Comparison of ENCODE assay signal across 28 mouse cellular contexts in the genomic region with DNA sequence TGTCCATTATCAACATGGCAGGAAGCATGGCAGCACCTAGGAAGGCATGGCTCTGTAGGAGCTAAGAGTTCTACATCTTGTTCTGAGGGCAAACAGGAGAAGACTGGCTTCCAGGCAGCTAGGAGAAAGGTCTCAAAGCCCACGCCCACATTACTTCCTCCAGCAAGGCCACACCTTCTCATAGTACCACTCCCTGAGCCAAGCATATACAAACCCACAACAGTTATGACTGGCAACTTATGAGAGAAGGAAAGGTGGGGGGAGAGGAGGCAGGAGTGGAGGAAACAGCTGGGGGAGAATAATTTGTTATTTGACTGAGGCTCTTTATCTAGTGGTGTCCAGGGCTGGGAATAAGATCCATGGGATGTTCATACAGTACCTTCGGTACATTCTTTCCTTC. TPM values are rescaled to one million over a fixed set of nuclear protein-coding genes. Genes with fewer than 3 reads are reported as not detected.
DNase-seq lines count a peak whose midpoint lies in the region; ATAC-seq and TF ChIP-seq lines count a peak whose summit lies in the region.
"Had no signal": no experiment of that assay in that cellular context is flagged by ENCODE, and none has a peak within 500 bp of the region (broad histone marks: within the 10 kb centered on the region; RNA-seq: fewer than 3 reads in every experiment).

No protein-coding gene starts in this region.

- peaks cover 44% of the 10 kb centered on the region for H3K4me1 ChIP-seq in G1E (ENCODE audit: insufficient read depth, low read depth, low read length)
- no peaks in the 10 kb centered on the region for H3K4me1 ChIP-seq in midbrain, embryonic 13.5 days (replicated peaks)
- H3K4me1 ChIP-seq in hindbrain, embryonic 16.5 days (ENCODE audit: control insufficient read depth, insufficient read depth, low read depth, low read length) = no peaks in the 10 kb centered on the region
- H3K4me1 ChIP-seq: embryonic facial prominence, embryonic 12.5 days; heart, embryonic 15.5 days; midbrain, embryonic 12.5 days had no signal

- no peak overlapping the region for H3K4me2 ChIP-seq in midbrain, embryonic 13.5 days (replicated peaks)
- no peak overlapping the region for H3K4me2 ChIP-seq in hindbrain, embryonic 16.5 days (ENCODE audit: low read length)
- H3K4me2 ChIP-seq: embryonic facial prominence, embryonic 12.5 days; heart, embryonic 15.5 days; midbrain, embryonic 12.5 days had no signal

- H3K9me3 ChIP-seq in G1E (replicated peaks) = peaks cover 10% of the 10 kb centered on the region
- H3K9me3 ChIP-seq in midbrain, embryonic 13.5 days = no peaks in the 10 kb centered on the region
- no peaks in the 10 kb centered on the region for H3K9me3 ChIP-seq in hindbrain, embryonic 16.5 days (ENCODE audit: control insufficient read depth, low read length)
- H3K9me3 ChIP-seq: heart, embryonic 15.5 days; midbrain, embryonic 12.5 days had no signal

- TF ChIP-seq CTCF in G1E (IDR thresholded peaks at IDR 0.05; ENCODE audit: low read depth, low read length) = no peak

- no peaks in the 10 kb centered on the region for H3K36me3 ChIP-seq in G1E (replicated peaks)
- H3K36me3 ChIP-seq in midbrain, embryonic 13.5 days = no peaks in the 10 kb centered on the region
- H3K36me3 ChIP-seq in hindbrain, embryonic 16.5 days (ENCODE audit: control insufficient read depth, insufficient read depth, low read length) = no peaks in the 10 kb centered on the region
- H3K36me3 ChIP-seq: embryonic facial prominence, embryonic 12.5 days; heart, embryonic 15.5 days; midbrain, embryonic 12.5 days had no signal

- no peak overlapping the region for H3K27ac ChIP-seq in midbrain, embryonic 13.5 days
- H3K27ac ChIP-seq in hindbrain, embryonic 16.5 days (ENCODE audit: low read depth, low read length) = no peak overlapping the region
- H3K27ac ChIP-seq: embryonic facial prominence, embryonic 12.5 days; heart, adult 2 months; heart, embryonic 15.5 days; hindbrain, postnatal 0 days; left cerebral cortex, adult 2 months; midbrain, embryonic 12.5 days had no signal

- H3K27me3 ChIP-seq in G1E (ENCODE audit: insufficient read depth, low read length) = peaks cover under 1% of the 10 kb centered on the region
- no peaks in the 10 kb centered on the region for H3K27me3 ChIP-seq in midbrain, embryonic 13.5 days
- H3K27me3 ChIP-seq in hindbrain, embryonic 16.5 days (replicated peaks; ENCODE audit: control insufficient read depth, insufficient read depth, low read length) = no peaks in the 10 kb centered on the region
- H3K27me3 ChIP-seq: embryonic facial prominence, embryonic 12.5 days; heart, embryonic 15.5 days; midbrain, embryonic 12.5 days had no signal

- ATAC-seq in G1E (ENCODE audit: extremely low read depth, insufficient number of reproducible peaks, low FRiP score, poor library complexity, severe bottlenecking) = peak; percentile 76
- ATAC-seq in midbrain, embryonic 13.5 days = no peak
- ATAC-seq in hindbrain, embryonic 16.5 days = no peak
- ATAC-seq: forebrain, embryonic 14.5 days; hindbrain, postnatal 0 days had no signal

- no peak overlapping the region for H3K4me3 ChIP-seq in G1E (ENCODE audit: low read depth, low read length)
- H3K4me3 ChIP-seq in midbrain, embryonic 13.5 days (replicated peaks) = no peak overlapping the region
- H3K4me3 ChIP-seq in hindbrain, embryonic 16.5 days (ENCODE audit: low read length) = no peak overlapping the region
- H3K4me3 ChIP-seq: embryonic facial prominence, embryonic 12.5 days; erythroblast, embryonic 14.5 days; heart, adult 2 months; heart, embryonic 15.5 days; left cerebral cortex, adult 2 months; midbrain, embryonic 12.5 days; myocyte had no signal

- H3K9ac ChIP-seq in midbrain, embryonic 13.5 days (replicated peaks) = no peak overlapping the region
- no peak overlapping the region for H3K9ac ChIP-seq in hindbrain, embryonic 16.5 days (ENCODE audit: low read depth, low read length)
- H3K9ac ChIP-seq: embryonic facial prominence, embryonic 12.5 days; heart, embryonic 15.5 days; midbrain, embryonic 12.5 days had no signal

- whole genome bisulfite sequencing in midbrain, embryonic 13.5 days = 92% methylated on average over 2 of the region's 2 CpGs
- WGBS in hindbrain, embryonic 16.5 days = 84% methylated on average over 2 of the region's 2 CpGs

- DNase-seq in 416B (ENCODE audit: low read depth) = peak; percentile 56
- DNase-seq in G1E (ENCODE audit: low spot score) = peak; percentile 57
- peak; percentile 76 for DNase-seq in induced T-regulatory cell, adult 2 months (ENCODE audit: low read depth)
- peak; percentile 75 for DNase-seq in naive thymus-derived CD4-positive, alpha-beta T cell, adult 2 months (ENCODE audit: low read depth)
- no peak for DNase-seq in embryo, embryonic 10 days (ENCODE audit: low spot score)
- DNase-seq: B cell, adult 2 months; cerebellum, adult 2 months; gastrocnemius, postnatal 14 days; heart, adult 2 months; heart, postnatal 4 days; kidney, adult 9 months; kidney, postnatal 25 days; layer of hippocampus, adult 9-11 months; left cerebral cortex, postnatal 4 days; lung, adult 18-20 months; right cerebral cortex, postnatal 25 days; thymus, postnatal 14 days had no signal

RNA-seq across cellular contexts. Expression of a gene that starts 1.4 kb away (rescaled TPM):
- total RNA-seq in G1E (2014; fragmentation: Nextera tagmentation) (not detected in 2 replicates), G1E (2017) (0.35 TPM in 1 of 2 replicates, not detected in the other)
- 0.05 TPM in 1 of 2 replicates, not detected in the other for polyA plus RNA-seq in G1E (2012)
- not detected in 2 replicates for polyA plus RNA-seq in midbrain, embryonic 13.5 days (2015; fragmentation: Nextera tagmentation; extraction: Ambion mirVana)
- polyA plus RNA-seq in hindbrain, embryonic 16.5 days (2015; fragmentation: Nextera tagmentation; extraction: Ambion mirVana) = not detected in 2 replicates
- total RNA-seq: gastrocnemius, postnatal 14 days; heart, adult 2 months; heart, postnatal 4 days; hindbrain, postnatal 0 days; left cerebral cortex, adult 2 months; liver, adult 2 months had no signal
- polyA plus RNA-seq: embryonic facial prominence, embryonic 12.5 days; erythroblast, embryonic 14.5 days; forebrain, embryonic 14.5 days; heart, adult 2 months; heart, embryonic 15.5 days; hindbrain, postnatal 0 days; liver, adult 2 months; midbrain, embryonic 12.5 days; myocyte had no signal
